ENCODE assay signal across 29 mouse cellular contexts in genomic region chr2:46445306-46445705, GRCm38 (mm10).
DNase-seq lines count a peak whose midpoint lies in the region; ATAC-seq and TF ChIP-seq lines count a peak whose summit lies in the region.
"Had no signal": no experiment of that assay in that cellular context is flagged by ENCODE, and none has a peak within 500 bp of the region (broad histone marks: within the 10 kb centered on the region; RNA-seq: fewer than 3 reads in every experiment).

No protein-coding gene starts in this region.

- H3K27me3 ChIP-seq in heart, embryonic 12.5 days (replicated peaks), result no peaks in the 10 kb centered on the region
- no peaks in the 10 kb centered on the region for H3K27me3 ChIP-seq in lung, embryonic 14.5 days (ENCODE audit: insufficient read depth, low read length)
- H3K27me3 ChIP-seq in stomach, postnatal 0 days (ENCODE audit: control insufficient read depth, insufficient read depth, low read length), result no peaks in the 10 kb centered on the region
- H3K27me3 ChIP-seq: CH12.LX; embryonic facial prominence, embryonic 15.5 days; forebrain, embryonic 15.5 days; limb, embryonic 15.5 days; neural tube, embryonic 13.5 days had no signal

- WGBS in heart, embryonic 12.5 days, result 49% methylated on average over 3 of the region's 3 CpGs
- 80% methylated on average over 3 of the region's 3 CpGs for WGBS in lung, embryonic 14.5 days
- whole genome bisulfite sequencing in stomach, postnatal 0 days, result 77% methylated on average over 3 of the region's 3 CpGs

- H3K9ac ChIP-seq in heart, embryonic 12.5 days, result no peak overlapping the region
- H3K9ac ChIP-seq in lung, embryonic 14.5 days, result no peak overlapping the region
- H3K9ac ChIP-seq in stomach, postnatal 0 days (ENCODE audit: low read length), result no peak overlapping the region
- H3K9ac ChIP-seq: embryonic facial prominence, embryonic 15.5 days; forebrain, embryonic 15.5 days; hindbrain, embryonic 14.5 days; limb, embryonic 15.5 days; liver, embryonic 14.5 days; neural tube, embryonic 13.5 days had no signal

- no peak overlapping the region for H3K27ac ChIP-seq in heart, embryonic 12.5 days (ENCODE audit: poor library complexity, severe bottlenecking)
- no peak overlapping the region for H3K27ac ChIP-seq in lung, embryonic 14.5 days (ENCODE audit: low read depth)
- H3K27ac ChIP-seq in stomach, postnatal 0 days (replicated peaks), result no peak overlapping the region
- H3K27ac ChIP-seq: embryonic facial prominence, embryonic 15.5 days; forebrain, embryonic 15.5 days; hindbrain, embryonic 14.5 days; limb, embryonic 15.5 days; liver, embryonic 14.5 days; midbrain, embryonic 10.5 days; neural tube, embryonic 13.5 days had no signal

- no peaks in the 10 kb centered on the region for H3K9me3 ChIP-seq in heart, embryonic 12.5 days (replicated peaks)
- H3K9me3 ChIP-seq in lung, embryonic 14.5 days (ENCODE audit: low read depth, low read length), result no peaks in the 10 kb centered on the region
- no peaks in the 10 kb centered on the region for H3K9me3 ChIP-seq in stomach, postnatal 0 days (ENCODE audit: control insufficient read depth, low read length)
- H3K9me3 ChIP-seq: embryonic facial prominence, embryonic 15.5 days; forebrain, embryonic 15.5 days; G1E; limb, embryonic 15.5 days; midbrain, embryonic 10.5 days; neural tube, embryonic 13.5 days had no signal

- ATAC-seq in heart, embryonic 12.5 days (ENCODE audit: insufficient number of reproducible peaks, low FRiP score), result no peak
- ATAC-seq in lung, embryonic 14.5 days (ENCODE audit: insufficient read depth), result no peak
- no peak for ATAC-seq in stomach, postnatal 0 days (ENCODE audit: low FRiP score, low TSS enrichment)
- ATAC-seq: forebrain, embryonic 15.5 days; inflammation-experienced regulatory T-cells, adult 6 months; midbrain, embryonic 16.5 days had no signal

- DNase-seq in gastrocnemius, adult 18-20 months (ENCODE audit: low spot score), result peak; percentile 23
- no peak for DNase-seq in gastrocnemius, postnatal 36 days
- DNase-seq in heart, adult 9 months (ENCODE audit: low spot score in 2 of 2), result peak; percentile 20 to 35
- DNase-seq in lung, embryonic 14.5 days, result peak; percentile 15
- no peak for DNase-seq in lung, postnatal 14 days
- DNase-seq in stomach, postnatal 0 days (ENCODE audit: low spot score), result no peak
- DNase-seq in right cerebral cortex, postnatal 10 days (ENCODE audit: low spot score in 2 of 2), result no peak
- DNase-seq: adrenal gland, adult 8-10 months; B cell, adult 2 months; cerebellum, adult 2 months; cerebellum, postnatal 36 days; embryo, embryonic 11 days; kidney, adult 8-10 months; left cerebral cortex, postnatal 4 days; right cerebral cortex, postnatal 4 days; thymus, postnatal 36 days had no signal

- no peak overlapping the region for H3K4me2 ChIP-seq in heart, embryonic 12.5 days
- no peak overlapping the region for H3K4me2 ChIP-seq in lung, embryonic 14.5 days
- no peak overlapping the region for H3K4me2 ChIP-seq in stomach, postnatal 0 days (replicated peaks; ENCODE audit: low read depth)
- H3K4me2 ChIP-seq: embryonic facial prominence, embryonic 15.5 days; forebrain, embryonic 15.5 days; hindbrain, embryonic 14.5 days; limb, embryonic 15.5 days; neural tube, embryonic 13.5 days had no signal

- H3K36me3 ChIP-seq in heart, embryonic 12.5 days, result no peaks in the 10 kb centered on the region
- H3K36me3 ChIP-seq in lung, embryonic 14.5 days (ENCODE audit: insufficient read depth), result no peaks in the 10 kb centered on the region
- H3K36me3 ChIP-seq in stomach, postnatal 0 days (ENCODE audit: control insufficient read depth, insufficient read depth, low read length), result no peaks in the 10 kb centered on the region
- H3K36me3 ChIP-seq: embryonic facial prominence, embryonic 15.5 days; forebrain, embryonic 15.5 days; G1E; limb, embryonic 15.5 days; midbrain, embryonic 10.5 days; neural tube, embryonic 13.5 days had no signal

- no peak overlapping the region for H3K4me3 ChIP-seq in heart, embryonic 12.5 days
- H3K4me3 ChIP-seq in lung, embryonic 14.5 days (ENCODE audit: low read depth, low read length), result no peak overlapping the region
- no peak overlapping the region for H3K4me3 ChIP-seq in stomach, postnatal 0 days (ENCODE audit: low read depth, low read length)
- H3K4me3 ChIP-seq: embryonic facial prominence, embryonic 15.5 days; forebrain, embryonic 15.5 days; limb, embryonic 15.5 days; midbrain, embryonic 10.5 days; myocyte; neural tube, embryonic 13.5 days had no signal

- intact Hi-C loops in gastrocnemius, postnatal 36 days (cut with DNase I), result no loop called here

- TF ChIP-seq EP300 in stomach, postnatal 0 days (optimal IDR thresholded peaks at IDR 0.05), result no peak

- TF ChIP-seq CTCF in lung, embryonic 14.5 days (IDR thresholded peaks at IDR 0.05; ENCODE audit: low read depth), result peak; percentile 14; the same call in 1 of the 2 replicates
- 0 out of 2 replicates have a peak, but pooled peaks have one; percentile 13 for TF ChIP-seq CTCF in stomach, postnatal 0 days (IDR thresholded peaks at IDR 0.05; ENCODE audit: low read depth)

- H3K4me1 ChIP-seq in heart, embryonic 12.5 days (replicated peaks), result peaks cover 18% of the 10 kb centered on the region
- H3K4me1 ChIP-seq in lung, embryonic 14.5 days (ENCODE audit: insufficient read depth), result peaks cover 26% of the 10 kb centered on the region
- H3K4me1 ChIP-seq in stomach, postnatal 0 days (replicated peaks; ENCODE audit: control insufficient read depth, insufficient read depth), result no peaks in the 10 kb centered on the region

Comparison
In these comparisons a context has a peak if more than half of its experiments do, and no peak if none do; other contexts are left out.
1. DNase-seq: peak in gastrocnemius, adult 18-20 months (single experiment), heart, adult 9 months (2 of 2) and lung, embryonic 14.5 days (single experiment); none in gastrocnemius, postnatal 36 days (0 of 2), lung, postnatal 14 days (single experiment), stomach, postnatal 0 days (single experiment) and right cerebral cortex, postnatal 10 days (0 of 2).